Mouse (Mus musculus): ENCODE results near the gene Gm13090. TPM values are rescaled to one million over a fixed set of nuclear protein-coding genes. Genes with fewer than 3 reads are reported as not detected.

The Gm13090 gene
- total and polyA plus RNA-seq, 3 experiments: 0.34 to 0.41 TPM; not detected in 1

DNA sequence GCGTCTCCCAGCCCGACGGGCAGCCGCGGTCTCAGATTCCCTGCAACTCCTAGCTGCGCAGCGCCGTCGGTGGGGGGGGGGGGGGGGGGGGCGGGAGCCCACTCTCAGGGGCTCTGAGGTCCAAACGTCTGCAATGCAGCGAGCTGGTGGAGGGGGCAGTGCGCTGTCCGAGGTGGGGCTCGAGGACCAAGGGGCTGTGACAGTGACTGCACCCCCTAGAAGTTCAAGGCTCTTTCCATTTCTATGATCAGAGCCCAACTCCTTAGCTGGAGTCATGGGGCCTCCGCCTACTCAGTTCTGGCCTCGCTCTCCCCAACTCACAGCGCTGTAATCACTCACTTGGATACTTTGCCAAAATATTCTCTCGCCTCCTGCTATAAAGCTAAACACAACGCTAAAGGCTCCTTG is 19.5 kb downstream of the Gm13090 start:
- peak overlapping the region; percentile 88 for H3K9ac ChIP-seq (ENCODE audit: low read depth, low read length)
- H3K27ac ChIP-seq: peak overlapping the region; percentile 40; the same call in 1 of the 2 replicates
- intact Hi-C loops (cut with DNase I): no loop called here

DNA sequence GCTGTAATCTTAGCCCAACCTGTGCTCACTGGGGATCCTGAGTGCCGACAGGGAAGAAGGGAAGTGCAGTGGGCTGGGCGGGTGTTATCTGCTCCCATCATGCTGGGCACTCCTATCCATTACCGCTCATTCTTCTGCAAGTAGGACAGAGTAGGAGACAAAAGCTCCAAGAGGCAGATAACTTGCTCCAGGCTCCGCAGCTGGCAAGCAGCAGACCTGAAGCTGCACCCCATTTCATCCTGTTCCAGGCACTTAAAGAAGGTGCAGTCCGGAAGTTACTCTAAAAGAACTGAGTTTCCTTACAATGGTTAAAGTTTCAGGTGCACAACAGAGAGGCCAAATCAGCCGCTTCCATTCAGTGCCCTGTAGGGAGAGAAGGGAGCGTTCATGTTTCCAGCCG is 21.9 kb downstream of the Gm13090 start:
- no peak overlapping the region for H3K27ac ChIP-seq
- TF ChIP-seq EP300 (IDR thresholded peaks at IDR 0.05; ENCODE audit: insufficient read depth, low read depth, low read length) (no peak), POLR2A (IDR thresholded peaks at IDR 0.05; ENCODE audit: insufficient read depth, low read depth, low read length) (no peak), CTCF (IDR thresholded peaks at IDR 0.05) (no peak)
- no peak overlapping the region for H3K4me3 ChIP-seq
- no peak overlapping the region for H3K9ac ChIP-seq (ENCODE audit: low read depth, low read length)
- H3K4me1 ChIP-seq (ENCODE audit: control insufficient read depth, insufficient read depth, low read length): no peaks in the 10 kb centered on the region
- H3K36me3 ChIP-seq (ENCODE audit: control insufficient read depth, insufficient read depth, low read length): no peaks in the 10 kb centered on the region
- no peak for DNase-seq
- intact Hi-C loops (cut with DNase I): no loop called here
- H3K79me2 ChIP-seq (replicated peaks; ENCODE audit: control insufficient read depth, insufficient read depth, low read length): no peaks in the 10 kb centered on the region
- no peaks in the 10 kb centered on the region for H3K27me3 ChIP-seq (ENCODE audit: control insufficient read depth, insufficient read depth, low read length)
- 47% methylated on average over 8 of the region's 8 CpGs for WGBS

More for the DNA sequence above, 19.5 kb downstream of the Gm13090 start:
- WGBS: 5% methylated on average over 16 of the region's 20 CpGs
- TF ChIP-seq EP300 (IDR thresholded peaks at IDR 0.05; ENCODE audit: insufficient read depth, low read depth, low read length): no peak
- no peak for TF ChIP-seq POLR2A (IDR thresholded peaks at IDR 0.05; ENCODE audit: insufficient read depth, low read depth, low read length)
- no peak for TF ChIP-seq CTCF (IDR thresholded peaks at IDR 0.05)
- no peaks in the 10 kb centered on the region for H3K36me3 ChIP-seq (ENCODE audit: control insufficient read depth, insufficient read depth, low read length)
- no peaks in the 10 kb centered on the region; the same call in 1 of the 2 replicates for H3K4me1 ChIP-seq (ENCODE audit: control insufficient read depth, insufficient read depth, low read length)
- no peaks in the 10 kb centered on the region for H3K79me2 ChIP-seq (replicated peaks; ENCODE audit: control insufficient read depth, insufficient read depth, low read length)
- no peaks in the 10 kb centered on the region for H3K27me3 ChIP-seq (ENCODE audit: control insufficient read depth, insufficient read depth, low read length)
- H3K4me3 ChIP-seq: peak overlapping the region; percentile 67
- no peak for DNase-seq

DNA sequence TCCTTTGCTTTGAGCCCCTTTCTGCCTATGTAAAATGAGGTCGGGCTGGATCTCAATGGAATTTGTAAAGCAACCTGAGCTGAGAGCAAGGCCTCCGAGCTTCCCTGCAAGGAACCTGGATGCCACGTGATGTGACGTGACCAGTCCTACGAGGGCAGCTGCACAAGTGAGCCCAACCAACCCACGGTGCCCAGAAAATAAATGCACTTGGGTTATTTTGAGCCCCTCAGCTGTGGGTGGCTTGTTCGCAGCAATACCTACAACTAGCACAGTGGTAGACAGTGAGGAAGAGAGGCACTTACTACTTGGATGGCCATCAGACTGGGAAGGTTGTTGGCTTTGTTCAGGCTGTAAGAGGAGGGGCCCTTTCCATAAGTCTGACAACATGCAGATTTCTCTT is 25.2 kb downstream of the Gm13090 start:
- TF ChIP-seq CTCF (IDR thresholded peaks at IDR 0.05) (no peak), EP300 (IDR thresholded peaks at IDR 0.05; ENCODE audit: insufficient read depth, low read depth, low read length) (no peak), POLR2A (IDR thresholded peaks at IDR 0.05; ENCODE audit: insufficient read depth, low read depth, low read length) (no peak)
- no peak overlapping the region for H3K9ac ChIP-seq (ENCODE audit: low read depth, low read length)
- DNase-seq: no peak
- no peaks in the 10 kb centered on the region for H3K79me2 ChIP-seq (replicated peaks; ENCODE audit: control insufficient read depth, insufficient read depth, low read length)
- intact Hi-C loops (cut with DNase I): no loop called here
- H3K27me3 ChIP-seq (ENCODE audit: control insufficient read depth, insufficient read depth, low read length): no peaks in the 10 kb centered on the region
- H3K4me3 ChIP-seq: no peak overlapping the region
- WGBS: 87% methylated on average over 7 of the region's 7 CpGs
- H3K36me3 ChIP-seq (ENCODE audit: control insufficient read depth, insufficient read depth, low read length): no peaks in the 10 kb centered on the region
- no peak overlapping the region for H3K27ac ChIP-seq
- no peaks in the 10 kb centered on the region for H3K4me1 ChIP-seq (ENCODE audit: control insufficient read depth, insufficient read depth, low read length)

DNA sequence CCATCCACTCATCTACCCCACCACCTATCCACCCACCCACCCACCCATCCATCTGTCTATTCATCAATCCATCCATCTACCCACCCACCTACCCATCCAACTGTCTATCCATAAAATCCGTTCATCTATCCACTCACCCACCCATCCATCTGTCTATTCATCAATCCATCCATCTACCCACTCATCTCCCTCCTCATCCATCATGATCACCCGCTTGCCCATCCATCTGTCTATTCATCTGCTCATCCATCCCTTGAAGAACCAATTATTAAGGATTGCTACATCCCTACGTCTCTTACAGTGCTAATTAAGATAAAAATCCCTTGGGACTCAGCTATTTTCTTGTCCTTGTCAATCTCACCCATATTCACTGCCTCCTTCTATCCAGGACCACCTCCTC is 29.5 kb downstream of the Gm13090 start:
- no peak overlapping the region for H3K9ac ChIP-seq (ENCODE audit: low read depth, low read length)
- H3K27me3 ChIP-seq (ENCODE audit: control insufficient read depth, insufficient read depth, low read length): no peaks in the 10 kb centered on the region
- DNase-seq: no peak
- 82% methylated on average over 3 of the region's 3 CpGs for WGBS
- intact Hi-C loops (cut with DNase I): no loop called here
- no peak overlapping the region for H3K27ac ChIP-seq
- H3K36me3 ChIP-seq (ENCODE audit: control insufficient read depth, insufficient read depth, low read length): no peaks in the 10 kb centered on the region
- no peaks in the 10 kb centered on the region for H3K4me1 ChIP-seq (ENCODE audit: control insufficient read depth, insufficient read depth, low read length)
- H3K79me2 ChIP-seq (replicated peaks; ENCODE audit: control insufficient read depth, insufficient read depth, low read length): no peaks in the 10 kb centered on the region
- no peak for TF ChIP-seq EP300 (IDR thresholded peaks at IDR 0.05; ENCODE audit: insufficient read depth, low read depth, low read length)
- no peak for TF ChIP-seq POLR2A (IDR thresholded peaks at IDR 0.05; ENCODE audit: insufficient read depth, low read depth, low read length)
- TF ChIP-seq CTCF (IDR thresholded peaks at IDR 0.05): no peak
- H3K4me3 ChIP-seq: no peak overlapping the region

DNA sequence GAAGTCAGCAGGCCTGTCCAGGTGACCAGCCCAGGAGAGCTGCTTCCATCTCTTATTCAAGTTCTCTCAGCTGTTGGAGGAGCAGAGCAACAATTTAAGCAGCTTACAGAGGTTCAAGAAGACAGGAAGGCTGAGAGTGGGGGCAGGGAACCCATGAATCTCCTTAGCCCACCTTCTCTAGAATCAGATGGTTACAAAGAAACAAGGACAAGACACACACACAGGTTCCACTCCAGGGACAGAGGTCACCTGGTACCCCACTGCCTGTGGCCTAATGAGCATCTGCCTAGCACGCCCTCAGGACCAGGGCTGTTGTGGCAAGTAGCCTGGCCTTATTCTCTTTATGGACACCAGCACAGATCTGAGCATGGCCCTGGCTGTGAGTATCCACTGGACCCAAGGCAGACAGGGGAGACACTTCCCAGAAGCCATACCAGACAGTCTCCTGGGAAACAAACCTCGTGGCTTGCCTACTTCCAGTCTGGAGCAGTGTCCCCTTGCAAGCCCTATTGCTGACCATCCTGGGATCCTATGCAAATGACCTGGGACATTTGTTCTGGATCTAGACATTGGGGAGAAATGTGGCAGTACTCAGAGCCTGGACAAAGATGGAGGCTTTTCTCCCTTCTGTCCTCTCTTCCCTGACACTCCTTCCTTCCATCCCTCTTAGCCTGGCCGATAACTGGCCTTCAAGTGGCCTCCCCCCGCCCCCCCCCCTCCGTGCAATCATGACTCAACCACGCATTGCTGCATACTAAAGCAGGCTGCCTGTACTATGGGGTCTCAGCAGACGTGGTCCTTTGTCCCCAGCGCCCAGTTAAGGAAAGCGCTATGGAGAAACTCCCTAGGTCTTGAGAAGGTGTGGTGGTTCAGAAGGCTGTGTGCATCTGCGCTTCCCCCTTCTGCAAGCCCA is 38.5 kb downstream of the Gm13090 start:
- Histone ChIP-seq H3K27ac (peak overlapping the region; percentile 42), H3K4me1 (ENCODE audit: control insufficient read depth, insufficient read depth, low read length) (no peaks in the 10 kb centered on the region; the same call in 1 of the 2 replicates), H3K9ac (ENCODE audit: low read depth, low read length) (peak overlapping the region; percentile 4), H3K36me3 (ENCODE audit: control insufficient read depth, insufficient read depth, low read length) (no peaks in the 10 kb centered on the region), H3K79me2 (replicated peaks; ENCODE audit: control insufficient read depth, insufficient read depth, low read length) (no peaks in the 10 kb centered on the region), H3K27me3 (ENCODE audit: control insufficient read depth, insufficient read depth, low read length) (no peaks in the 10 kb centered on the region), H3K4me3 (peak overlapping the region; percentile 51)
- no peak for DNase-seq
- WGBS: 17% methylated on average over 9 of the region's 10 CpGs
- TF ChIP-seq POLR2A (IDR thresholded peaks at IDR 0.05; ENCODE audit: insufficient read depth, low read depth, low read length) (no peak), CTCF (IDR thresholded peaks at IDR 0.05) (no peak), EP300 (IDR thresholded peaks at IDR 0.05; ENCODE audit: insufficient read depth, low read depth, low read length) (no peak)
- intact Hi-C loops (cut with DNase I): loop anchor here (2.0 kb wide), 1 partner anchor 55 kb away; no protein-coding TSS in a partner anchor
